Mouse (Mus musculus) heart, postnatal 0 days (tissue): ENCODE measurements at regions not wholly inside any gene's neighbourhood (a gene's known extent, or its start where the extent isn't known, plus 50 kb on each side); places are given as distances from the start of the nearest gene placed in this dataset.

ENCODE experiments used
- CTCF ChIP-seq: IDR thresholded peaks from 2 replicates; pipeline ENCODE4 v1.5.1; 2016; ENCODE audit warnings: antibody characterized with exemption, control low read depth, low read depth
- EP300 ChIP-seq: IDR thresholded peaks from 2 replicates; pipeline ENCODE4 v1.6.1; 2016; ENCODE audit warnings: antibody characterized with exemption, low read depth

GRCm38 (mm10) chr9:56562440-56562839, 144.0 kb downstream of the Hmg20a start:
- TF ChIP-seq CTCF: no peak
- TF ChIP-seq EP300: no peak
